Mouse (Mus musculus): ENCODE data around the gene H13. TPM values are rescaled to one million over a fixed set of nuclear protein-coding genes. Genes with fewer than 3 reads are reported as not detected.

H13 gene
- total and polyA plus RNA-seq, 3 experiments: 116 to 175 (median 137) TPM

DNA sequence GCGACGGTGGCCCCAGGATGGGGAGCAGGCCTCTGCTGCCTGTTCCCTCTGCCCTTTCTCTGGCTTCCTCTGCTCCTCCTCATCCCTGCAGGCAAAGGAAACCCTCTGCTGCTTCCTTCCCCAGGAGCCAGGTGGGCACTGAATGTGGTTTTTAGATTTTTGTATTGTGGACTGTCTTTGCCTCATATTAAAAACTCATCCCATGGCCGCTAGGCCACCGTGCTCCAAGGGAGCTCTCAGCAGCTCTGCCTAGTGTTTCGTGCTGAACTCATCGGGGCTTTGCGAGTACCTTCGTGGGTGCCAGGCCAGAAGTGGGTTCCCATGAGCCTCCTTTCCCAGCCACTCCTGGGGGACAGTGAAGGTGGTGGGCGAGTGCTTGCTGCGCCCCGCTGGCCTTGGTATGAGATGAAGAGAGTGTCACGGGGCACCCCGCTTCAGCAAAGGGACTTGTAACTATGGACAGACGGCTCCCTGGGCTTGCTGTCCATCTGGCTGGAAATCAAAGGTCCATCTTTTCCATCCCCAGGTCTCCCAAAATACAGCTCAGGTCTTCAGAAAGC is 35.6 kb downstream of the H13 start:
- in situ Hi-C loops (cut with MboI; ENCODE audit: low pct_ligation_motif_present, low pct_unique_long_range_greater_than_20kb, low sequenced_read_pairs): loop anchor here (5.0 kb wide), 2 partner anchors 32 to 127 kb away; partner anchors contain the start of genes Bcl2l1 and Id1

DNA sequence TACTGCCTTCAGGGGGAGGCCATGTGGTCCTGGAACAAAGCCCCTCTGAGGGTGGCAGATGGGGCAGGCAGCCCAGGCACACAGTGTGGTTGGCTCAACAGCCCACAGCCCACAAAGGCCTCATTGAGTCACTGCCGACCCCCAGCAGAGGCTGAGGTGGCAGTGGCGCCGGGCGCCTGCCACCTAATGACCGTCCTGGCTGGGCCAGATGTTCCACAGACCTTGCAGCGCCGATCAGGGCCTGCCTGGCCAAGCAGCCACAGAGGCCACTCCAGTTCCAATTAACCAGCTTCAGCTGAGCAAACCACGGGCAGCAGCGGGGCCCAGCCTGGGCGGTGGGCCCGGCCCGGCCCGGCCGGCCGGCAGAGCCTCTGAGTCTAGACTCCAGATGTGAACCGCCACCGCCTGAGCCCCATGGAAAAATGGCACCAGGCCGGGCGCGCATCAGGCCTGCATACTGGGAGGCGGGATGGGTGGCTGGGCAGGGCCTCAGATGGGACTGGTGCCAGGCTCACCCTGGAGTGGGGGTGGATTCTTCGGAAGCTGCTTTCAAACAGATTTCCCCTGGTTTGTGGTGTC is 36.8 kb downstream of the H13 start:
- Histone ChIP-seq H3K9ac (ENCODE audit: insufficient read depth, low read depth) (no peak overlapping the region), H3K4me3 (replicated peaks in 1 of 3; ENCODE audit: low read depth in 2 of 3, low read length in 2 of 3, poor library complexity in 1 of 3) (no peak overlapping the region), H3K27me3 (replicated peaks) (no peaks in the 10 kb centered on the region), H3K4me2 (ENCODE audit: insufficient read depth, low read depth, poor library complexity, severe bottlenecking) (no peak overlapping the region), H3K27ac (ENCODE audit: insufficient read depth, low read depth) (no peak overlapping the region), H3K9me3 (replicated peaks; ENCODE audit: low read length) (peaks cover under 1% of the 10 kb centered on the region), H3K79me2 (replicated peaks; ENCODE audit: control insufficient read depth, extremely low read depth, insufficient read depth, poor library complexity, severe bottlenecking) (no peaks in the 10 kb centered on the region), H3K4me1 (ENCODE audit: control insufficient read depth in 1 of 2, insufficient read depth in 2 of 2) (no peaks in the 10 kb centered on the region), H3K36me3 (replicated peaks in 1 of 2; ENCODE audit: control insufficient read depth in 1 of 2, insufficient read depth in 1 of 2, low read length in 1 of 2) (peaks cover 64 to 90% of the 10 kb centered on the region in 2 experiments)
- TF ChIP-seq ETS1 (conservative IDR thresholded peaks at IDR 0.05; ENCODE audit: low read depth, low read length): no peak
- no peak for TF ChIP-seq ZMIZ1 (IDR thresholded peaks at IDR 0.05; ENCODE audit: low read depth, low read length)
- TF ChIP-seq PAX5 (IDR thresholded peaks at IDR 0.05; ENCODE audit: low read length): no peak
- no peak for TF ChIP-seq MYC (IDR thresholded peaks at IDR 0.05; ENCODE audit: low read depth, low read length)
- TF ChIP-seq POLR2AphosphoS2 (IDR thresholded peaks at IDR 0.05; ENCODE audit: low read depth, low read length): no peak
- TF ChIP-seq CHD1 (IDR thresholded peaks at IDR 0.05; ENCODE audit: low read depth, low read length): no peak
- TF ChIP-seq EP300 (IDR thresholded peaks at IDR 0.05; ENCODE audit: low read length): no peak
- no peak for TF ChIP-seq MEF2A (IDR thresholded peaks at IDR 0.05; ENCODE audit: borderline replicate concordance, low read depth, low read length)
- TF ChIP-seq IRF4 (IDR thresholded peaks at IDR 0.05; ENCODE audit: low read depth, low read length): no peak
- TF ChIP-seq POLR2A (IDR thresholded peaks at IDR 0.05; ENCODE audit: low read depth, low read length): no peak
- TF ChIP-seq MAX (IDR thresholded peaks at IDR 0.05; ENCODE audit: low read length): no peak
- TF ChIP-seq MAFK (IDR thresholded peaks at IDR 0.05; ENCODE audit: insufficient replicate concordance, low read length): no peak
- no peak for TF ChIP-seq ELF1 (IDR thresholded peaks at IDR 0.05; ENCODE audit: low read depth, low read length)
- TF ChIP-seq KAT2A (IDR thresholded peaks at IDR 0.05; ENCODE audit: insufficient replicate concordance, low read length): no peak
- in situ Hi-C loops (cut with MboI; ENCODE audit: low pct_ligation_motif_present, low pct_unique_long_range_greater_than_20kb, low sequenced_read_pairs) (no loop called here), dilution Hi-C loops (cut with MboI; ENCODE audit: extremely low pct_ligation_motif_present, extremely low pct_unique_long_range_greater_than_20kb, low sequenced_read_pairs) (no loop called here)
- DNase-seq (ENCODE audit: extremely low read depth): no peak

More for the DNA sequence above, 35.6 kb downstream of the H13 start:
- Histone ChIP-seq H3K9ac (ENCODE audit: insufficient read depth, low read depth) (no peak overlapping the region), H3K4me2 (ENCODE audit: insufficient read depth, low read depth, poor library complexity, severe bottlenecking) (no peak overlapping the region), H3K4me1 (ENCODE audit: control insufficient read depth in 1 of 2, insufficient read depth in 2 of 2) (peaks cover 0 to 8% of the 10 kb centered on the region in 2 experiments; a peak in 2 of 4 replicates), H3K27me3 (replicated peaks) (no peaks in the 10 kb centered on the region), H3K27ac (ENCODE audit: insufficient read depth, low read depth) (no peak overlapping the region), H3K36me3 (replicated peaks in 1 of 2; ENCODE audit: control insufficient read depth in 1 of 2, insufficient read depth in 1 of 2, low read length in 1 of 2) (peaks cover 76 to 96% of the 10 kb centered on the region in 2 experiments), H3K79me2 (replicated peaks; ENCODE audit: control insufficient read depth, extremely low read depth, insufficient read depth, poor library complexity, severe bottlenecking) (no peaks in the 10 kb centered on the region), H3K9me3 (replicated peaks; ENCODE audit: low read length) (peaks cover 7% of the 10 kb centered on the region), H3K4me3 (replicated peaks in 1 of 3; ENCODE audit: low read depth in 2 of 3, low read length in 2 of 3, poor library complexity in 1 of 3) (no peak overlapping the region)
- DNase-seq (ENCODE audit: extremely low read depth): no peak
- dilution Hi-C loops (cut with MboI; ENCODE audit: extremely low pct_ligation_motif_present, extremely low pct_unique_long_range_greater_than_20kb, low sequenced_read_pairs): no loop called here
- TF ChIP-seq MAZ (IDR thresholded peaks at IDR 0.05; ENCODE audit: low read depth, low read length) (no peak), SIN3A (IDR thresholded peaks at IDR 0.05; ENCODE audit: low read length) (no peak), ZC3H11A (IDR thresholded peaks at IDR 0.05; ENCODE audit: low read depth, low read length) (no peak), TCF12 (IDR thresholded peaks at IDR 0.05; ENCODE audit: low read depth, low read length) (no peak), POLR2A (IDR thresholded peaks at IDR 0.05; ENCODE audit: low read depth, low read length) (no peak), USF2 (conservative IDR thresholded peaks at IDR 0.05; ENCODE audit: low read depth, low read length) (no peak), KAT2A (IDR thresholded peaks at IDR 0.05; ENCODE audit: insufficient replicate concordance, low read length) (no peak), EP300 (IDR thresholded peaks at IDR 0.05; ENCODE audit: low read length) (no peak), MAX (IDR thresholded peaks at IDR 0.05; ENCODE audit: low read length) (no peak), JUN (IDR thresholded peaks at IDR 0.05; ENCODE audit: insufficient read depth, low read depth, low read length) (no peak), UBTF (IDR thresholded peaks at IDR 0.05; ENCODE audit: low read depth, low read length) (no peak), E2F4 (IDR thresholded peaks at IDR 0.05; ENCODE audit: insufficient replicate concordance, low read depth, low read length) (no peak), CHD2 (IDR thresholded peaks at IDR 0.05; ENCODE audit: low read length) (no peak)
